Mouse (Mus musculus) limb, embryonic 15.5 days (tissue): ENCODE data around the gene Arhgap45. TPM values are rescaled to one million over a fixed set of nuclear protein-coding genes. Genes with fewer than 3 reads are reported as not detected.

ENCODE experiments used
- ATAC-seq: fragments of 200-750 bp; cut with Nextera tagmentation; 2 replicates; pipeline ENCODE4 v1.8.0; 2017; ENCODE audit warnings: low read depth, moderate TSS enrichment; ENCODE audit not compliant: insufficient number of reproducible peaks, low FRiP score, low TSS enrichment
- H3K27ac ChIP-seq: fragments of 300-500 bp; sonication (generic); 2 replicates; pipeline ENCODE4 v1.5.1; 2015; ENCODE audit warnings: moderate library complexity, mild to moderate bottlenecking, inconsistent platforms
- H3K27me3 ChIP-seq: fragments of 300-500 bp; sonication (generic); 2 replicates; pipeline ENCODE4 v1.6.1; 2015; ENCODE audit warnings: inconsistent platforms
- H3K36me3 ChIP-seq: fragments of 300-500 bp; sonication (generic); 2 replicates; pipeline ENCODE4 v1.6.1; 2015; ENCODE audit warnings: inconsistent platforms
- H3K4me1 ChIP-seq: fragments of 300-500 bp; sonication (generic); 2 replicates; pipeline ENCODE4 v1.6.1; 2015; ENCODE audit warnings: inconsistent platforms
- H3K4me2 ChIP-seq: fragments of 300-500 bp; sonication (generic); 2 replicates; pipeline ENCODE4 v1.6.1; 2015; ENCODE audit warnings: mild to moderate bottlenecking, inconsistent platforms
- H3K4me3 ChIP-seq: fragments of 300-500 bp; sonication (generic); 2 replicates; pipeline ENCODE4 v1.5.1; 2015; ENCODE audit warnings: mild to moderate bottlenecking, inconsistent platforms
- H3K9ac ChIP-seq: fragments of 300-500 bp; sonication (generic); 2 replicates; pipeline ENCODE4 v1.6.1; 2015; ENCODE audit warnings: inconsistent platforms
- H3K9me3 ChIP-seq: fragments of 300-500 bp; sonication (generic); 2 replicates; pipeline ENCODE4 v1.6.1; 2016; ENCODE audit warnings: inconsistent platforms
- WGBS: fragments of 180-500 bp; shearing (Covaris S2); methylation state at CpG from one replicate; pipeline ENCODE4 v1.1.7; 2015; 5-methylcytosine and 5-hydroxymethylcytosine counted together
- polyA plus RNA-seq: library from polyadenylated mRNA; unstranded; fragments of >200 nt; fragmentation: Nextera tagmentation; extraction: Ambion mirVana; gene quantifications from 2 replicates; pipeline ENCODE4 v1.2.1, GENCODE M21; 2015

Gene Arhgap45
- polyA plus RNA-seq, 1 experiment from 2014 or later: 6.4 TPM

DNA sequence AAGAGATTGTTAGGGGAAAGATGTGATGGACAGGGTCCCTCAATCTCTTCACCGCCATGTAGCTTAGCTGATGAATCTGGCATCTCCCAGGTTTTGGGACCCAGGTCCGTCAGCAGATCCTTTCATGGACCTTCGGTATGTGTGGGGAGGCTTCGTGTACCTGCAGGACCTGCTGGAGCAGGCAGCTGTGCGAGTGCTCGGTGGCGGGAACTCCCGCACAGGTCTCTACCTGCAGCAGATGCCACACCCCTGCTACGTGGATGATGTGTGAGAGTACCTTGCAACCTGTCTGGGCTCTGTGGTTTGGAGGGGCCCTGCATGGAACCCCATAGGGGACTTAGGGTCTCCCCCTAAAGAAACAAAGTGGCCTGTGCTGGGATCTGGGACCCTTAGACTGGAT, 14.5 kb upstream of the Arhgap45 start:
- no peaks in the 10 kb centered on the region for H3K9me3 ChIP-seq
- H3K27ac ChIP-seq: no peak overlapping the region
- no peaks in the 10 kb centered on the region for H3K36me3 ChIP-seq
- no peak overlapping the region for H3K4me2 ChIP-seq
- H3K27me3 ChIP-seq: peaks cover 38% of the 10 kb centered on the region
- H3K4me1 ChIP-seq: peaks cover 28% of the 10 kb centered on the region
- ATAC-seq: peak; percentile 31; the same call in 1 of the 2 replicates
- no peak overlapping the region for H3K4me3 ChIP-seq
- 71% methylated on average over 9 of the region's 9 CpGs for WGBS
- H3K9ac ChIP-seq: no peak overlapping the region

DNA sequence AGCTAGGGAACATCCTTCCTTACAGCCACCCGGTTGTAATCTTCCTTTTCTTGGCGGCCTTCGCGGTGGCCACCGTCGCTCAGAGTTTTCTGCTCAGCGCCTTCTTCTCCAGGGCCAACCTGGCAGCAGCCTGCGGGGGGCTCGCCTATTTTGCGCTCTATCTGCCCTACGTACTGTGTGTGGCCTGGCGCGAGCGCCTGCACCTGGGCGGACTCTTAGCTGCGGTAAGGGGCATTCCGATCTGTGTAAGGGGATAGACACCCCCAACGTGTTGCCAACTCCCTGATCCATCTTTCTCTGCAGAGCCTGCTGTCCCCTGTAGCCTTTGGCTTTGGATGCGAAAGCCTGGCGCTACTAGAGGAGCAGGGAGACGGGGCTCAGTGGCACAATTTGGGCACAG, 13.6 kb upstream of the Arhgap45 start:
- Histone ChIP-seq H3K4me2 (no peak overlapping the region), H3K9ac (no peak overlapping the region), H3K36me3 (no peaks in the 10 kb centered on the region), H3K27ac (peak overlapping the region; percentile 9; the same call in 1 of the 2 replicates), H3K27me3 (peaks cover 32% of the 10 kb centered on the region), H3K4me3 (no peak overlapping the region), H3K4me1 (peaks cover 19% of the 10 kb centered on the region), H3K9me3 (no peaks in the 10 kb centered on the region)
- no peak for ATAC-seq
- WGBS: 34% methylated on average over 21 of the region's 21 CpGs

DNA sequence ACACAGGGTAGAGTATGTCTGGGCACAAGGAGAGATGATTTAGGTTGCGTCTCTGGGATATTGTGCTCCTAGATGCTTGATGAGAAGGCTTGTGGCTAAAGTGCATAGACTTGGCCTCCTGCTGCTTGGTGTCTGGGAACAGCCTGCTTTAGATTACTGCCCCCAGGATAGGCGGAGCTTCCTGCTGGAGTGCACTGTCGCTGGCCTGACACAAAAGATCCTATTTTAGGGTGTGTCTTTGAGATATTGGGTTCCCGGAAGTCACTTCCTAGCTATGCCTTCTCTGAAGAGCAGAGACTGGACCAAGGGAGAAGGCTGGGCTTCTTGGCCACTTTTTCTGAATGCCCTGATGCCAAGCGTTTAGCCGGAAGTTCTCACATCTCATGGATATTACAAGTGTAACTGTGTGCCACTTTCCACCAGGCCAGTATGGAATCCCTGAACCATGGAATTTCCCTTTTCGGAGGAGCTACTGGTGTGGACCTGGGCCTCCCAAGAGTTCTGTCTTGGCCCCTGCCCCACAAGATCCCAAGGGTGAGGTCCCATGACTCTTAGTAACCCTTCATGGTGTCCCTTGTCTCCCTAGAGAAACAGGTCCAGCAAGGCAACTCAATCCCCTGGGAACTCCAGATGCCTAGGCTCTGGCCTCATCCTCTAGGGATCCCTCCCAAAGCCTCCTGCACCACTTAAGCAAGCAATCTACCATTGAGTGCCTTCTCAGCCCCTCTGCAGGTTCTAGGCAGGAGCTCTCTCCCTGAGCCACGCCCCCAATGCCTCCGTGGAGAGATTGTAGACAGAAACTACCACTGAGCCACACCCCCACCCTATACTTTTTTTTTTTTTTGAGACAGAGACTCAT, 12.8 kb upstream of the Arhgap45 start:
- H3K27ac ChIP-seq: 0 out of 2 replicates have a peak overlapping the region, but pooled peaks have one; percentile 43
- H3K27me3 ChIP-seq: peaks cover 28% of the 10 kb centered on the region

DNA sequence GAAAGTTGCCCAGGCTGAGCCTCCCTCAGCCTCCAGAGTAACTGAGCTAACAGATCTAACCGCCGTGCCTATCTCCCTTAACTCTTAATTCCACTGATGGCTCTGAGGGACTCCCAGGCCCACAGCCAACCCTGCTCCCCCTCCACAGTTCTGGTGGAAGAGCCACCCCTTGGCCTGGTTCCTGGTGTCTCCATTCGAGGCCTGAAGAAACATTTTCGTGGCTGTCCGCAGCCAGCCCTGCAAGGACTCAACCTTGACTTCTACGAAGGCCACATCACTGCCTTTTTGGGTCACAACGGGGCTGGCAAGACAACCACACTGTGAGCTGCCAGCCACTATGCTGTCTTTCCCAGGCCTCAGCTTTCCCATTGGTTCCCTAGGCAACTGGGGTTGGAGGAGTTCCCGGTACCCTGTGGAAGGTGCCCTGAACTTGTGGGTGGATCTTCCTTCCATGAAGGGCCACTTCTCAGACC, 12.2 kb upstream of the Arhgap45 start:
- Histone ChIP-seq H3K27me3 (peaks cover 27% of the 10 kb centered on the region), H3K4me2 (no peak overlapping the region), H3K9me3 (no peaks in the 10 kb centered on the region), H3K4me3 (no peak overlapping the region), H3K4me1 (peaks cover 12% of the 10 kb centered on the region), H3K9ac (no peak overlapping the region), H3K36me3 (0 out of 2 replicates have a peak, but pooled peaks cover 3% of the 10 kb centered on the region), H3K27ac (no peak overlapping the region)
- 87% methylated on average over 8 of the region's 8 CpGs for WGBS
- no peak for ATAC-seq

More for the DNA sequence above, 12.8 kb upstream of the Arhgap45 start:
- 0 out of 2 replicates have a peak, but pooled peaks cover 1% of the 10 kb centered on the region for H3K36me3 ChIP-seq
- no peaks in the 10 kb centered on the region for H3K9me3 ChIP-seq
- H3K4me1 ChIP-seq: peaks cover 12% of the 10 kb centered on the region
- no peak overlapping the region for H3K4me2 ChIP-seq
- no peak overlapping the region for H3K4me3 ChIP-seq
- H3K9ac ChIP-seq: no peak overlapping the region
- ATAC-seq: no peak
- 59% methylated on average over 9 of the region's 9 CpGs for WGBS

DNA sequence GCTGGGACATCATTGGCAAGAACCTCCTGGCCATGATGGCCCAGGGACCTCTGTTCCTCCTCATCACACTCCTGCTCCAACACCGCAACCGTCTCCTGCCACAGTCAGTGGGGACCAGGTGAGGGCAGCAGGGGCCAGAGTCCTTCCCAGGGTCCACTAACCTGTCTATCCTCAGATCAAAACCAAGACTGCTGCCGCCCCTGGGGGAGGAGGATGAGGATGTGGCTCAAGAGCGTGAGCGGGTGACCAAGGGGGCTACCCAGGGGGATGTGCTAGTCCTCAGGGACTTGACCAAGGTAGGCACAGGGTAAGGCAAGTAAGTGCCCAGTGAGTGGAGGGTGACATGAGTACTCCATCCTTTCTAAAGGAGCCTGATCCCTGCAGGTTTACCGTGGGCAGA, 4.7 kb upstream of the Arhgap45 start:
- WGBS: 83% methylated on average over 6 of the region's 6 CpGs
- H3K9me3 ChIP-seq: peaks cover 10% of the 10 kb centered on the region; the same call in 1 of the 2 replicates

DNA sequence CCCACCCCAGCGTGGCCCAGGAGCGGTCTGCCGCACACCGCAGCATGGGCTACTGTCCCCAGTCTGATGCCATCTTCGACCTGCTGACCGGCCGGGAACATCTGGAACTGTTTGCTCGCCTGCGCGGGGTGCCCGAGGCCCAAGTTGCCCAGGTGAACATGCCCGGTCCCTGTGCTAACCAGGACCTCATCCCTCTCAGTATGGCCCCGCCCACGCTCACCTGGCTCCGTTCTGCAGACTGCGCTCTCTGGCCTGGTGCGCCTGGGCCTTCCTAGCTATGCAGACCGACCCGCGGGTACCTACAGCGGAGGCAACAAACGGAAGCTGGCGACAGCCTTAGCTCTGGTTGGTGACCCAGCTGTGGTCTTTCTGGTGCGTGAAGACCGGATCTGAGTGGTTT, 2.8 kb upstream of the Arhgap45 start:
- Histone ChIP-seq H3K27ac (no peak overlapping the region), H3K36me3 (peaks cover 13% of the 10 kb centered on the region), H3K4me1 (peaks cover 14% of the 10 kb centered on the region), H3K9me3 (peaks cover 10% of the 10 kb centered on the region; the same call in 1 of the 2 replicates), H3K4me2 (no peak overlapping the region), H3K4me3 (no peak overlapping the region), H3K27me3 (peaks cover 54% of the 10 kb centered on the region), H3K9ac (no peak overlapping the region)
- WGBS: 30% methylated on average over 25 of the region's 25 CpGs
- ATAC-seq: no peak

More for the DNA sequence above, 4.7 kb upstream of the Arhgap45 start:
- ATAC-seq: no peak
- peaks cover 13% of the 10 kb centered on the region; the same call in 1 of the 2 replicates for H3K4me1 ChIP-seq
- H3K27me3 ChIP-seq: peaks cover 52% of the 10 kb centered on the region
- peaks cover 15% of the 10 kb centered on the region for H3K36me3 ChIP-seq
- H3K4me3 ChIP-seq: no peak overlapping the region
- no peak overlapping the region for H3K4me2 ChIP-seq
- H3K27ac ChIP-seq: no peak overlapping the region
- H3K9ac ChIP-seq: no peak overlapping the region

DNA sequence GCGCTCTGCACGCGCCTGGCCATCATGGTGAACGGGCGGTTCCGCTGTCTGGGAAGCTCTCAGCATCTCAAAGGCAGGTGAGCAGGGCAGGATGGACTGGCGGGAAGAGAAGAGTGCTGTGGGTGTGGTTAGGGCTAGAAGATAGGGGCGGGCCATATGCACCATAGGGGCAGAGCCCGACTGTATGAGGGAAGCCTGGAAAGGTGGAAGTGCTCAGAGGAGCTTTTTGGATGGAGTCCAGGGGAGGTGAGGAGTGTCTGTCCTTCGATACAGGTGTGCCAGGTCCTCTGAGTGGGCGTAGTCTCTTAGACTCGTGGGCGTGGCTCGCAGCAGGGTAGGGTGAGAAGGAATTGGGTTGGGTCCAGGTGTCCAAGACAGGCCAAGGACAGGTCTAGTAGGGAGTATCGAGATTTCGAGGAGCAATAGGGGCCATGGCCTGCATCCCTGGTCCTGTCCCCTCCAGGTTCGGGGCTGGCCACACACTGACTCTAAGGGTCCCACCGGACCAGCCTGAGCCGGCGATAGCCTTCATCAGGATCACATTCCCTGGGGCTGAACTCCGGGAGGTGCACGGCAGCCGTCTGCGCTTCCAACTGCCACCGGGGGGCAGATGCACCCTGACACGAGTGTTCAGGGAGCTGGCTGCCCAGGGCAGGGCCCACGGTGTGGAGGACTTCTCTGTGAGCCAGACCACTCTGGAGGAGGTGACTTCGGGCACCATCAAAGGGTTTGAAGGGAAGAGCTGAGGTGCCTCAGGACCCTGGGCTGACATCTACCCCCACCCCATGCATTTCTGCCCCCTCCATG, 1.8 kb upstream of the Arhgap45 start:
- Histone ChIP-seq H3K36me3 (peaks cover 12% of the 10 kb centered on the region), H3K4me2 (no peak overlapping the region), H3K27ac (no peak overlapping the region), H3K4me1 (peaks cover 25% of the 10 kb centered on the region), H3K9ac (no peak overlapping the region), H3K4me3 (no peak overlapping the region), H3K9me3 (peaks cover 10% of the 10 kb centered on the region; the same call in 1 of the 2 replicates), H3K27me3 (peaks cover 54% of the 10 kb centered on the region)
- no peak for ATAC-seq
- 16% methylated on average over 28 of the region's 28 CpGs for WGBS

DNA sequence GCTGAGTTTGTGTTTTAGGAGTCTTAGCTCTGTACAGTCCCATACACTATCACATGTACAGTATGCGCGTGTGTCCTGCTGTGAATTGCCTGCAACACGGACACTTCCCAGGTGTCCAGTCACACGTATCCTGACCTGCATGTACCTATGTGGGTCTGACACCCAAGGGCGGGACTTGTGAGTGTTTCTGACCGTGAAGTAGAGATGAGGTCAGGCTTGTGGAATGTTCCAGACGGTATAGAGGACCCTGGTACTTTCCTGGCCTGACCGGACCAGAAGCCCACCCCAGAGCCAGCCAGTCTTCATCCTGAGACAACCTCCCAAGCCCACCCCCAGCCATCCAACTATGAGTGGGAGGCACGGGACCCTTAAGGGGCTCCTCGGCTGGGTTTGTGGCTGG, 870 bp upstream of the Arhgap45 start:
- 0 out of 2 replicates have a peak, but pooled peaks cover 4% of the 10 kb centered on the region for H3K9me3 ChIP-seq
- no peak overlapping the region for H3K4me2 ChIP-seq
- H3K9ac ChIP-seq: no peak overlapping the region
- 71% methylated on average over 10 of the region's 10 CpGs for WGBS
- H3K27ac ChIP-seq: no peak overlapping the region
- H3K4me3 ChIP-seq: no peak overlapping the region
- 0 out of 2 replicates have a peak, but pooled peaks cover 5% of the 10 kb centered on the region for H3K36me3 ChIP-seq
- H3K27me3 ChIP-seq: peaks cover 54% of the 10 kb centered on the region
- ATAC-seq: no peak
- peaks cover 34% of the 10 kb centered on the region for H3K4me1 ChIP-seq

DNA sequence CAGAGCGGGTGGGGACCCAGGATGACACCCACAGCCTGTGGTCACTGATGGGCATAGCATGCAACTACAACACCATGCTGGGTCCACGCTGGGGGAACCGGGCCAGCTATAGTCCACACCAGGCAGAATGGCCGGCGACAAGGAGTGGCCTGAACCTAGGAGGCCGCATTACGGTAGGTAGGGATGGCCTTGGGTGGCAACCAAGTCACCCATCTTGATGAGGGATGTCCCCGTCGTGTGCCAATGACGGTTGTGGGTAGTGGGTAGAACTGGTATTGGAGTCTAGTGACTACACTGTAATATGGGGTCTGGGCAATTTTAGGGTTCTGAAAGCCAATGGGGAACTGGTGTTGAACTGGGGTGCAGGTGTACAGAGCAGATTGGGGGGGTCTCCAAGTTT, 478 bp downstream of the Arhgap45 start:
- no peak overlapping the region for H3K9ac ChIP-seq
- no peak for ATAC-seq
- peaks cover 34% of the 10 kb centered on the region for H3K4me1 ChIP-seq
- no peaks in the 10 kb centered on the region for H3K9me3 ChIP-seq
- H3K27me3 ChIP-seq: peaks cover 50% of the 10 kb centered on the region
- H3K4me2 ChIP-seq: no peak overlapping the region
- WGBS: 81% methylated on average over 10 of the region's 10 CpGs
- H3K4me3 ChIP-seq: peak overlapping the region; percentile 10; the same call in 1 of the 2 replicates
- no peak overlapping the region for H3K27ac ChIP-seq
- H3K36me3 ChIP-seq: no peaks in the 10 kb centered on the region

DNA sequence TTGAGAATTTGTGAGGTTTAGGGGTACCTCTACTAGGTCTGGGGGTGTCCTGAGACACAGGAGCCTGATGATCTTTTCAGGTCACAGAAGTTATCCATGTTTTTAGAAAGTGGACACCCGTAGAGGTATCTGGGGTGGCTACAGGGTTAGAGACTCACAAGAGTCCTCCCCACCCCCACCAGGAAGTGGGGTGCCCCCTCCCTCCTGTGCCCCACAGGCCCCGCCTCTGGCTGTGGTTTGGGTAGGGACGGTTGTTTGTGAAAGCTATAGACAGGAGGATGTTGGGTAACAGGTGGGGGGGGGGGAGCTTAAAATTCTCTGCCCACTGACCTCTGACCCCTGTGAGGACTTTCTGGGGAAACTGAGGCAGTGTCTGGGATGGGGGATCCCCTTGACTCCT, 908 bp downstream of the Arhgap45 start:
- Histone ChIP-seq H3K27ac (no peak overlapping the region), H3K36me3 (no peaks in the 10 kb centered on the region), H3K9ac (no peak overlapping the region), H3K27me3 (peaks cover 46% of the 10 kb centered on the region), H3K4me1 (peaks cover 34% of the 10 kb centered on the region), H3K4me2 (no peak overlapping the region), H3K4me3 (no peak overlapping the region), H3K9me3 (no peaks in the 10 kb centered on the region)
- ATAC-seq: no peak
- WGBS: 71% methylated on average over 3 of the region's 3 CpGs

DNA sequence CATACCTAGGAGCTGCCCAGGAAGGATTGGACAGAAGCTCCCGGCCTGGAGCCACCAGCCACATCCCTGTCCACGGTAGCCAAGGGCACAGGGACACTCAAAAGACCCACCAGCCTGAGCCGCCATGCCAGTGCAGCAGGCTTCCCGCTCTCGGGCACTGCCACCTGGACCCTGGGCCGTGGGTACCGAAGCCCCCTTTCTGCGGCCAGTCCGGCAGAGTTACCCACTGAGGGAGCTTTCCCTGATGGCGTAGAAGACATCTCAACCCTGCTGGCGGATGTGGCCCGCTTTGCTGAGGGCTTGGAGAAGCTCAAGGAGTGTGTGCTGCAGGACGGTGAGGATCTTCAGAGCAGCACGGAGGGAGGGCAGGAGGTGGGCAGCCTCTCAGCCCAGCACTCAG, 1.3 kb downstream of the Arhgap45 start:
- peaks cover 34% of the 10 kb centered on the region for H3K4me1 ChIP-seq

More for the DNA sequence above, 1.3 kb downstream of the Arhgap45 start:
- Histone ChIP-seq H3K4me3 (no peak overlapping the region), H3K27me3 (peaks cover 42% of the 10 kb centered on the region), H3K27ac (no peak overlapping the region), H3K36me3 (no peaks in the 10 kb centered on the region), H3K9ac (no peak overlapping the region), H3K4me2 (no peak overlapping the region), H3K9me3 (no peaks in the 10 kb centered on the region)
- 82% methylated on average over 14 of the region's 14 CpGs for WGBS
- ATAC-seq: no peak
